Mouse (Mus musculus) limb, embryonic 15.5 days (tissue): Measurements from ENCODE around the gene Fam136a. TPM values are rescaled to one million over a fixed set of nuclear protein-coding genes. Genes with fewer than 3 reads are reported as not detected.
A peak's percentile ranks its signal among the peaks of the same experiment; 100 is the strongest.

Experiments
- ATAC-seq: fragments of 200-750 bp; cut with Nextera tagmentation; 2 replicates; pipeline ENCODE4 v1.8.0; 2017; ENCODE audit warnings: low read depth, moderate TSS enrichment; ENCODE audit not compliant: insufficient number of reproducible peaks, low FRiP score, low TSS enrichment
- H3K27ac ChIP-seq: fragments of 300-500 bp; sonication (generic); 2 replicates; pipeline ENCODE4 v1.5.1; 2015; ENCODE audit warnings: moderate library complexity, mild to moderate bottlenecking, inconsistent platforms
- H3K27me3 ChIP-seq: fragments of 300-500 bp; sonication (generic); 2 replicates; pipeline ENCODE4 v1.6.1; 2015; ENCODE audit warnings: inconsistent platforms
- H3K36me3 ChIP-seq: fragments of 300-500 bp; sonication (generic); 2 replicates; pipeline ENCODE4 v1.6.1; 2015; ENCODE audit warnings: inconsistent platforms
- H3K4me1 ChIP-seq: fragments of 300-500 bp; sonication (generic); 2 replicates; pipeline ENCODE4 v1.6.1; 2015; ENCODE audit warnings: inconsistent platforms
- H3K4me2 ChIP-seq: fragments of 300-500 bp; sonication (generic); 2 replicates; pipeline ENCODE4 v1.6.1; 2015; ENCODE audit warnings: mild to moderate bottlenecking, inconsistent platforms
- H3K4me3 ChIP-seq: fragments of 300-500 bp; sonication (generic); 2 replicates; pipeline ENCODE4 v1.5.1; 2015; ENCODE audit warnings: mild to moderate bottlenecking, inconsistent platforms
- H3K9ac ChIP-seq: fragments of 300-500 bp; sonication (generic); 2 replicates; pipeline ENCODE4 v1.6.1; 2015; ENCODE audit warnings: inconsistent platforms
- H3K9me3 ChIP-seq: fragments of 300-500 bp; sonication (generic); 2 replicates; pipeline ENCODE4 v1.6.1; 2016; ENCODE audit warnings: inconsistent platforms
- WGBS: fragments of 180-500 bp; shearing (Covaris S2); methylation state at CpG from one replicate; pipeline ENCODE4 v1.1.7; 2015; 5-methylcytosine and 5-hydroxymethylcytosine counted together
- polyA plus RNA-seq: library from polyadenylated mRNA; unstranded; fragments of >200 nt; fragmentation: Nextera tagmentation; extraction: Ambion mirVana; gene quantifications from 2 replicates; pipeline ENCODE4 v1.2.1, GENCODE M21; 2015

Gene Fam136a
- polyA plus RNA-seq, 1 experiment from 2014 or later, result 110 TPM

DNA sequence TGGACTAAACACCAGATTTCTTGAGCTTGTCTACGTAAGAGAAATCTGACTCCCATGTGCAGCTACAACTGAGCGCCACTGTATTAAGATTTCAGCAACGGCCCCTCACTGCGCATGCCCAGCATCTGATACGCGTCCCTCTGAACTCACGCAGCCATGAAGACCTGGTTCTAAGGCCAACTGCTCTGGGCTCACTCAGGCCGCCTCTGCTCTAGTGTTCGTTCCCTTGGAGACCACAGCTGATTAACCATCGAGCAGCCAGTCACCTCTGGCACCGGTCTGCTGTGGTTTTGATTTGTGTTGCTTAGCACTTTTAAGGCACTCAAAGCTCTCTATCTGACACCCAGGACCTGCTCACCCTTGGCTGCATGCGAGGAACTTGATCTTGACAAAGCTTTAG lies 21.9 kb downstream of the Fam136a start:
- Histone ChIP-seq H3K27ac (no peak overlapping the region), H3K9me3 (no peaks in the 10 kb centered on the region), H3K4me3 (no peak overlapping the region), H3K4me2 (no peak overlapping the region), H3K36me3 (peaks cover 58% of the 10 kb centered on the region), H3K9ac (no peak overlapping the region), H3K27me3 (no peaks in the 10 kb centered on the region), H3K4me1 (no peaks in the 10 kb centered on the region)
- ATAC-seq, result no peak
- 87% methylated on average over 12 of the region's 12 CpGs for WGBS

DNA sequence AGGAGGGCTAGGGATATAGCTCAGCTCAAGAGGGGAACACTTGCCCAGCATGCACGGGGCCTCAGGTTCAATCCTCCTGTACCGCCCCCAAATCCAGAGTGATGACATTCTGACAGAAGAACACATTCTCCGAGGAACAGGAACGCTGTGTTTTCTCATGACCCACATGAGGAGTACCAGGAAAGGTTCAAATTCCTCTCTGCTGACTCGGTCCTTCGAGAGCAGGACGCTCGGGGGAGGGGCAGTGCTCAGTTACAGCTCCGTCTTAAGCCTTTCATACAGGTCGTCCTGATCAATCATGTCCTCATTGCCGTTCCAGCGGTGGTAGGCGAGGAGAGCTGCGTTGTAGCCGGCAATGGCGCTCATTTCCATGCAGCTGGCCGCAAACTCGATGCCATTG lies 23.0 kb downstream of the Fam136a start:
- Histone ChIP-seq H3K9me3 (no peaks in the 10 kb centered on the region), H3K9ac (no peak overlapping the region), H3K4me3 (no peak overlapping the region), H3K36me3 (peaks cover 60% of the 10 kb centered on the region), H3K27ac (no peak overlapping the region), H3K27me3 (no peaks in the 10 kb centered on the region), H3K4me1 (no peaks in the 10 kb centered on the region), H3K4me2 (no peak overlapping the region)
- 80% methylated on average over 18 of the region's 18 CpGs for WGBS
- ATAC-seq, result no peak

- H3K36me3 ChIP-seq, result peaks cover 55% of the 10 kb centered on the region
- H3K9ac ChIP-seq, result no peak overlapping the region
- H3K4me1 ChIP-seq, result peaks cover 12% of the 10 kb centered on the region
- WGBS, result 95% methylated on average over 5 of the region's 5 CpGs
- no peak for ATAC-seq
- no peak overlapping the region for H3K4me2 ChIP-seq
- H3K9me3 ChIP-seq, result no peaks in the 10 kb centered on the region
- H3K4me3 ChIP-seq, result no peak overlapping the region
- H3K27me3 ChIP-seq, result no peaks in the 10 kb centered on the region
- no peak overlapping the region for H3K27ac ChIP-seq
Measured at GRCm38 (mm10) chr6:86391326-86391725, 25.9 kb downstream of the Fam136a start.

DNA sequence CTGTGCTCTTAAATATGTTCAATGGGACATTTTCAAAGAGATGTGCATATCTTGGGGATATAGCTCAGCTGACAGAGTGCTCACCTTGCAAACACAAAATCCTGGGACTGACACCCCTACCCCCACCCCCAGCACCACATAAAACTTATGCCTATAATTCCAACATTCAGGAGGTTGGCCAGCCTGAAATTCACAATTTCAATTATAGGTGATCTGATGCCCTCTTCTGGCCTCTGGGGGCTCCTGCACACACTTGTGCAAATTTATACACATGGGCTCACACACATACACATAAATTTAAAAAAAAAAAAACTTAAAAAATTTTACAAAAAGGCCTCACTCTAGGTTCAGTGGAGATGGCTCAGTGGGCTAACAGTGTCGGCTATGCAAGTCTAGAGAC lies 27.7 kb downstream of the Fam136a start:
- Histone ChIP-seq H3K9ac (no peak overlapping the region), H3K36me3 (peaks cover 43% of the 10 kb centered on the region), H3K27me3 (no peaks in the 10 kb centered on the region), H3K9me3 (no peaks in the 10 kb centered on the region), H3K27ac (no peak overlapping the region), H3K4me2 (no peak overlapping the region), H3K4me3 (no peak overlapping the region), H3K4me1 (peaks cover 18% of the 10 kb centered on the region)
- 88% methylated on average over 1 of the region's 1 CpGs for WGBS
- ATAC-seq, result no peak

- no peak overlapping the region for H3K4me2 ChIP-seq
- no peak overlapping the region for H3K9ac ChIP-seq
- peaks cover 18% of the 10 kb centered on the region for H3K4me1 ChIP-seq
- H3K9me3 ChIP-seq, result no peaks in the 10 kb centered on the region
- whole genome bisulfite sequencing, result 83% methylated on average over 17 of the region's 17 CpGs
- H3K36me3 ChIP-seq, result peaks cover 33% of the 10 kb centered on the region
- H3K4me3 ChIP-seq, result no peak overlapping the region
- no peak overlapping the region for H3K27ac ChIP-seq
- H3K27me3 ChIP-seq, result no peaks in the 10 kb centered on the region
- no peak for ATAC-seq
Measured at GRCm38 (mm10) chr6:86394078-86394720, 28.8 kb downstream of the Fam136a start.

- 0 out of 2 replicates have a peak overlapping the region, but pooled peaks have one; percentile 96 for H3K4me3 ChIP-seq
Measured at GRCm38 (mm10) chr6:86395021-86395420, 29.6 kb downstream of the Fam136a start.

DNA sequence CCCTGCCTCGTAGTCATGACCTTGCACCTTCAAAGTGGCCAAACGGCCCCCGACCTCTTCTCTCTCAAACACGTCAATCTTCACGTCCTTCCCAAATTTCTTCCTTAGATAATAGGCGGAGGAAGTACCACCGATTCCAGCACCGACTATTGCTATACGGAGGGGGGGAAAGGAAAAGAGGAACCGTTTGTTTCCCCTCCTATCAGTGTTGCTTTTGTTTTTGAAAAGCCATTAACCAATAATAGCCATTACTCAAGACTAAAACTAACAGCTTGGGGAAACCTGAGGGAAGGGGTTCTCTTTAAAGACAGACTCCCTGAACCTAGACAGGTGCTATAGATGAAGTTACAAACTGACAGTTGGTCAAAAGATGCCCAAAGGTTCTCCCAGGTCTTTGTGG lies 30.5 kb downstream of the Fam136a start:
- WGBS, result 40% methylated on average over 10 of the region's 10 CpGs
- peaks cover 18% of the 10 kb centered on the region for H3K4me1 ChIP-seq
- peak overlapping the region; percentile 93 for H3K27ac ChIP-seq
- no peaks in the 10 kb centered on the region for H3K9me3 ChIP-seq
- H3K4me3 ChIP-seq, result peak overlapping the region; percentile 96
- ATAC-seq, result no peak
- no peaks in the 10 kb centered on the region for H3K27me3 ChIP-seq
- H3K9ac ChIP-seq, result peak overlapping the region; percentile 87
- H3K36me3 ChIP-seq, result peaks cover 16% of the 10 kb centered on the region
- H3K4me2 ChIP-seq, result peak overlapping the region; percentile 70

More at GRCm38 (mm10) chr6:86395021-86395420, 29.6 kb downstream of the Fam136a start:
- ATAC-seq, result no peak
- Histone ChIP-seq H3K9ac (no peak overlapping the region), H3K9me3 (no peaks in the 10 kb centered on the region), H3K4me2 (peak overlapping the region; percentile 70), H3K4me1 (peaks cover 18% of the 10 kb centered on the region), H3K27me3 (no peaks in the 10 kb centered on the region), H3K27ac (peak overlapping the region; percentile 43; the same call in 1 of the 2 replicates), H3K36me3 (peaks cover 25% of the 10 kb centered on the region)
- WGBS, result 70% methylated on average over 9 of the region's 9 CpGs

DNA sequence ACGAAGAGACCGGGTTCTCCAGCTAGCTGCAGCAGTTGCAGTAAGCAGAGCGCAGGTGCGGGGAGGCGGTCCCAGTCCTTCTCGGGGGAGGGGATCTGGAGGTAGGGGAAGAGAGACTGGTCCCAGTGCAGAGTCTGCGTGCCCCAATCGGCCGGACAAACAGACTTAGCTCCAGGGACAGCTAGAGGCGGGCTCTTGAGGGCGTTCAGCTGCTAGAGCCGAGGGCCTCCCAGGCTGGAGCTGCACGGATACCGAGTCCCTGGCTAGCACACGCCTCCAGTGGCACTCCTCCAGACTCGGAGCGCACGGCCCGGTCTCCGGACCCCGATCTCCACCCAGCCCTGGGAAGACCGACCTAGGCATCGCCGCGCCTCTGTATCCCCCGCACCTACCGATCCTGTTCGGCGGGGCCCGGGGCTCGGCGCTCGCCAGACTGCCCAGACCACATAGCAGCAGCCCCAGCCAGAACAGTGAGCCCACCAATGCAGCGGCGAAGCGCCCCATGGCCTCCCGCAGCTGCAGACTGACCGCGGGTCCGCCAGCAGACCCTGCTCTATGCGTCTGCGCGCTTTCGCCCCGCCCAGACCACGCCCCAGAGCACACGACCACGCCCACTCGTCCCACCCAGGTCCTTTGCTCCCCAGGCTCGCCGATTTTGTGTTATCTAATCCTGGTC lies 31.3 kb downstream of the Fam136a start, which contains the start of gene Pcyox1:
Pcyox1 (minus strand) TSS at position 574 of the 676 bp plus-strand sequence.
- Histone ChIP-seq H3K4me2 (peak within 1 kb of the TSS; percentile 70), H3K27me3 (no peaks in the 10 kb centered on the region), H3K9me3 (no peaks in the 10 kb centered on the region), H3K9ac (peak within 1 kb of the TSS; percentile 87), H3K27ac (peak within 1 kb of the TSS; percentile 93), H3K4me3 (peak within 1 kb of the TSS; percentile 96), H3K36me3 (peaks cover 8% of the 10 kb centered on the region), H3K4me1 (peaks cover 18% of the 10 kb centered on the region)
- WGBS, result under 1% methylated on average over 51 of the region's 51 CpGs
- peak; percentile 91 for ATAC-seq

DNA sequence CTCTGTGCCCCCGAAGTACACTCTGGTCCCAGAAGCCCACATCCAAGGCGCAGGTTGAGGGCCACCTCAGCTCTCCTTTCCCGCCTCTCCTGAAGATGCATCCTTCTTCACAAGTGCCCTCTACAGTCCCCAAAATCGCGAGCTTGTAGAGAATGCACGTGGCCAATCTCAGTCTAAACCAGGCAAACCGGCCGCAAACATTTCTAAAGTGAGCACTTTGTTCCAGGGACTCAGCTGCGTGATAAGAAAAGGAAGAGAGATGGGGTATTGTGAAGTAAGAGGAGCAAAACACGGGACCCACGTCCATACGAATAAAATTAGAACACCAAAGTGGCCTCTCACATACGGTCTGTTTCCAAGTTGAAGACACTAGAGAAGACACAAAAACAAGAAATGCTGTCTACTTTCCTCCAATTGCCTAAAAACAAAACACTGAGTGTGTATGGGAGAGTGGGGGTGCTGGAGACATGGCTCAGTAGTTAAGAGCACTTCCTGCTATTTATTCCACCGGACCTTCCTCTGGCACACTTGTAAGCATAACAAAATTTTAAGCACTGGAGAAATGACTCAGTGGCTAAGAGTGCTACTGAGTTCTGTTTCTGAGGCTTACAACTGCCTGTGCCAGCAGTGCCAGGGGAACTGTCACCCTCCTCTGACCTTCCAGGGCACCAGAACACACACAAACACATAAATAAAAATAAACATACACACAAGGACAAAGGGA lies 32.0 kb downstream of the Fam136a start:
- 5% methylated on average over 14 of the region's 14 CpGs for WGBS
- Histone ChIP-seq H3K36me3 (peaks cover 1% of the 10 kb centered on the region), H3K9me3 (no peaks in the 10 kb centered on the region), H3K4me1 (peaks cover 18% of the 10 kb centered on the region), H3K27me3 (no peaks in the 10 kb centered on the region), H3K4me3 (peak overlapping the region; percentile 96), H3K4me2 (peak overlapping the region; percentile 70), H3K27ac (peak overlapping the region; percentile 93), H3K9ac (peak overlapping the region; percentile 87)
- peak; percentile 53 for ATAC-seq

DNA sequence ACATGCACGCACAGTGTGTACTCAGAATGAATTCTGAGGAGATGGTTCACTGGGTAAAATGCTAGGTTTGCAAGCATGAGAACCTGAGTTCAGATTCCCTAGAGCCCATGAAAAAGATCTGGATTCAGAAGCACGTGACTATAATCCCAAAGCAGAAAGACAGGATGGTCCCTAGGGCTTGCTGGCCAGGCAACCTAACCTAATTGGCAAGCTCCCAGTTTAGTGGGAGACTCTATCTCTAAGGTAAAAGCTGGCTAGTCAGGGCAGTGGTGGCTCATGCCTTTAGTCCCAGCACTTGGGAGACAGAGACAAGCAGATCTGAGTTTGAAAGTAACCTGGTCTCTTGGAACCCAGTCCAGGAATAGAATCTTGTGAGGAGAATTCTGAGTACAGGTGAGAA lies 33.5 kb downstream of the Fam136a start:
- Histone ChIP-seq H3K9me3 (no peaks in the 10 kb centered on the region), H3K4me3 (no peak overlapping the region)
- ATAC-seq, result no peak

DNA sequence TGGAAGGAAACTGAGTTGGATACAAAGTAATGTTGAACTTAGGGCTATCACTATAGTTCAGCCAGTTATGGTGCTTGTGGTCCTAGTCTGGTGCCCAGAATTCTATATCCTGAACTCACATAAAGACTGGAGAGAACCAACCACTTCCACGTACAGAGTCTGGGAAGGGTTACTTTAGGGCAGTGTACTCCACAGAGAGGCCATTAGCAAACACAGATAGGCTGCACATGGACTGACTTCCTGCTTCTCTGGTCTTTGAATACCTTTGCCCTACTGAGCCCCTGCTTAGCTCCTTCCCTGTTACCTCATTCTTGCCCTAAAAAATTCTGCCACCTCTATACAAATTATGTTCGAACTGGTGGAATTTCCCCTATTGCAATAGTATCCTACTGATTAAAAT lies 34.5 kb downstream of the Fam136a start:
- Histone ChIP-seq H3K9me3 (no peaks in the 10 kb centered on the region), H3K9ac (no peak overlapping the region), H3K4me2 (no peak overlapping the region), H3K4me3 (no peak overlapping the region), H3K36me3 (no peaks in the 10 kb centered on the region), H3K27ac (no peak overlapping the region), H3K4me1 (peaks cover 18% of the 10 kb centered on the region), H3K27me3 (no peaks in the 10 kb centered on the region)
- 78% methylated on average over 2 of the region's 2 CpGs for WGBS
- no peak for ATAC-seq

More for the DNA sequence above, 33.5 kb downstream of the Fam136a start:
- Histone ChIP-seq H3K4me1 (peaks cover 18% of the 10 kb centered on the region), H3K36me3 (no peaks in the 10 kb centered on the region), H3K9ac (no peak overlapping the region), H3K27me3 (no peaks in the 10 kb centered on the region), H3K27ac (no peak overlapping the region), H3K4me2 (no peak overlapping the region)
- 72% methylated on average over 2 of the region's 2 CpGs for WGBS

DNA sequence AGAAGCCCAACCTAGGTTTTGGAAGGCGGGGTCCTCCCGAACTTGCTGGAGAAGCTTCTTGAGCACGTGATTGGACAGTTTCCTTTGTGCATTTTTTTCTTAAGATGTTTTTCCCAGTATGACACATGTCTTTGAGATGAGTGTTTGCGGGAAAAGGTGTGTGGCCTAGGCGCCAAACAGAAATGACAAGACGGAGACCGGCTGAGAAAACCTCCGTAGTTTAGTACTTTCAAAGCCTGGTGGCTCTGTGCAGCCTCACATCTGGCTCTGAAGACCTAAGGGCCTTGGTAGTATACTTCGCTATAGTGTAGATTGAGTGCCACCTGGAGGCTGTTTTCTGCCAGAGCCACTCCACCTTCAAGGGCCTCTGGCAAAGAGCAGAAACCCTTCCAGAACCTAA lies 35.5 kb downstream of the Fam136a start:
- no peaks in the 10 kb centered on the region for H3K36me3 ChIP-seq
- H3K4me3 ChIP-seq, result peak overlapping the region; percentile 31
- WGBS, result 2% methylated on average over 9 of the region's 9 CpGs
- ATAC-seq, result no peak
- H3K9ac ChIP-seq, result no peak overlapping the region
- H3K9me3 ChIP-seq, result no peaks in the 10 kb centered on the region
- no peaks in the 10 kb centered on the region for H3K27me3 ChIP-seq
- peaks cover 12% of the 10 kb centered on the region for H3K4me1 ChIP-seq
- peak overlapping the region; percentile 60 for H3K27ac ChIP-seq
- peak overlapping the region; percentile 38 for H3K4me2 ChIP-seq
